Mouse (Mus musculus) intestine, embryonic 15.5 days (tissue): Measurements from ENCODE around the gene Pde4d. TPM values are rescaled to one million over a fixed set of nuclear protein-coding genes. Genes with fewer than 3 reads are reported as not detected.

ENCODE experiments used
- ATAC-seq: fragments of 200-750 bp; cut with Nextera tagmentation; 2 replicates; pipeline ENCODE4 v1.8.0; 2017; ENCODE audit warnings: moderate TSS enrichment, moderate library complexity
- H3K27ac ChIP-seq: fragments of 300-500 bp; sonication (generic); 2 replicates; pipeline ENCODE4 v1.5.1; 2015; ENCODE audit warnings: mild to moderate bottlenecking, inconsistent platforms
- H3K27me3 ChIP-seq: fragments of 300-500 bp; sonication (generic); replicated peaks from 2 replicates; pipeline ENCODE4 v1.6.1; 2015; ENCODE audit warnings: inconsistent platforms
- H3K36me3 ChIP-seq: fragments of 300-500 bp; sonication (generic); 2 replicates; pipeline ENCODE4 v1.6.1; 2015; ENCODE audit warnings: inconsistent platforms
- H3K4me1 ChIP-seq: fragments of 300-500 bp; sonication (generic); replicated peaks from 2 replicates; pipeline ENCODE4 v1.6.1; 2015; ENCODE audit warnings: inconsistent platforms
- H3K4me2 ChIP-seq: fragments of 300-500 bp; sonication (generic); replicated peaks from 2 replicates; pipeline ENCODE4 v1.6.1; 2015; ENCODE audit warnings: mild to moderate bottlenecking, inconsistent platforms
- H3K4me3 ChIP-seq: fragments of 300-500 bp; sonication (generic); replicated peaks from 2 replicates; pipeline ENCODE4 v1.5.1; 2015; ENCODE audit warnings: inconsistent platforms
- H3K9ac ChIP-seq: fragments of 300-500 bp; sonication (generic); 2 replicates; pipeline ENCODE4 v1.6.1; 2015; ENCODE audit warnings: inconsistent platforms
- H3K9me3 ChIP-seq: fragments of 300-500 bp; sonication (generic); 2 replicates; pipeline ENCODE4 v1.6.1; 2016; ENCODE audit warnings: inconsistent platforms
- WGBS: fragments of 180-500 bp; shearing (Covaris S2); methylation state at CpG from one replicate; pipeline ENCODE4 v1.1.7; 2015; 5-methylcytosine and 5-hydroxymethylcytosine counted together
- polyA plus RNA-seq: library from polyadenylated mRNA; unstranded; fragments of >200 nt; fragmentation: Nextera tagmentation; extraction: Ambion mirVana; gene quantifications from 2 replicates; pipeline ENCODE4 v1.2.1, GENCODE M21; 2015

The Pde4d gene
- polyA plus RNA-seq, 1 experiment from 2014 or later: 18.5 TPM

DNA sequence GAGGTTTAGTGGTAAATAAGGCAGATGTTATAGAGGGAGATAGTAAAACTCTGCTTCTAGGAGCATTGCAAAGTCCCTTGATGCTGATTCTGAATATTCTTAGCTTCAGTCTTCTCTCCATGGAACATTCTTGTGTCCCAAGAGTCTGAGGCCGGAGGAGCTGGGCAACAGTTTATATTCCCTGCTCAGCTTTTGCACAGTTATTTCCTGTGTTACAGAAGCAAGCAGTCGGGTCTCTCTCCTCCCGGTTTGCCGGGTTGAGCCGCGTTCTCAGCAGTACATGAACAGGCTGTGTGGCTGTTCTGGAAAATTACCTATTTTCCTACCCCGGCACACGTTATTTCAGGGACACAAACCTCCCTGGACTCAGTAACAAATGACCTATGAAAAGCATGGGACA lies 48.0 kb downstream of the Pde4d start:
- ATAC-seq: no peak
- Histone ChIP-seq H3K36me3 (no peaks in the 10 kb centered on the region), H3K27ac (peak overlapping the region; percentile 90), H3K4me2 (peak overlapping the region; percentile 52), H3K9ac (no peak overlapping the region), H3K27me3 (no peaks in the 10 kb centered on the region), H3K4me3 (peak overlapping the region; percentile 26), H3K4me1 (no peaks in the 10 kb centered on the region; the same call in 1 of the 2 replicates), H3K9me3 (no peaks in the 10 kb centered on the region)
- 28% methylated on average over 8 of the region's 8 CpGs for WGBS

DNA sequence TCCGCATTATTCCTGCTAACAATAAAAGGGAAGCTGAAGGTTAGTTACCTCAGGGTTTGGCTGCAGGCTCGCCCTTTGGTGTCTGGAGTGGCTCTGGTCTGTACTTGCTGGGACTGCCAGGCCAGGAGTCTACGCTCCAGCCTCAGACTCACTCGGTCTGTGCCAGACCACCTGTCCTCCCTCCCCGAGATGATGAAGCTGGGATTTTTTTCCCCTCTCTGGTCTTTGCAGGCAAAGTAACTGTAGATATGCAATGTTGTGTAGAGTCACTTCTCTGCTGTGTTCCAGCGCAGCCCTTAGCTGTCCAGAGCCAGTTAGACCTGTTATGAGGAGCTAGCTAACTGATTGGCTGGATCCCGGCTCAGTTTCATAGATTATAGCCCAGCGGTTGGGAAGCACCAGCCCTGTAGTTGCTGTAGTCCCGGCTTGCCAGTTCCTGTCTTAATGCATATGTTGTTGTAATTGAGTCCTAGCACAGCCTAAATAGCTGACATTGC lies 48.5 kb downstream of the Pde4d start:
- Histone ChIP-seq H3K4me1 (no peaks in the 10 kb centered on the region; the same call in 1 of the 2 replicates), H3K36me3 (no peaks in the 10 kb centered on the region), H3K27me3 (no peaks in the 10 kb centered on the region), H3K4me3 (peak overlapping the region; percentile 26; the same call in 1 of the 2 replicates), H3K9me3 (no peaks in the 10 kb centered on the region), H3K9ac (peak overlapping the region; percentile 41; the same call in 1 of the 2 replicates), H3K27ac (peak overlapping the region; percentile 90), H3K4me2 (peak overlapping the region; percentile 52)
- ATAC-seq: peak; percentile 93
- 32% methylated on average over 9 of the region's 9 CpGs for WGBS

DNA sequence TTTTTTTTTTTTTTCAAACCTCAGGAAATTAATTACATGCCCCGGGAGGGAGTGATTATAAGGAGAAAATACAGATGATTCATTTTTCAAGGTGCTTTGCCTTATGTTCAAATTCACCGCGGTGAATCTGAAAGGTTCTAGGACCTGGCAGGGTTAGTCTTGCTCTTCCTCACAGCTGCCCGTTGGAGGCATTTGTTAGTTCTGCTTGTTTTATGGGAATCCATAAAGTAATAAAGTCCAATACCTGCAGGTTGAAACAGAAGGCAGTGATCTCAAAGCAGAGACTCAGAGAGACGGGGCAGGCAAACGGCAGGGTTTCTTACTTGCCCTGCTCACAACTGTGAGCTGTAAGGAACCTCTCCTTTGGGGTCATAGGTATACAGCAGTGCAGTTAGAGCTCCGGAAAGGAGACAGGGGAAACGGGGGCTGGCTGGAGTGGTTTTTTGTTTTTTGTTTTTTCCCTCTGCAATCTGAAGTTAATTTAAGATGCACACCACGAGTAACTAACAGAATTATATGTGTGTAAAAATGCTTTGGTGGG lies 49.1 kb downstream of the Pde4d start:
- no peaks in the 10 kb centered on the region; the same call in 1 of the 2 replicates for H3K4me1 ChIP-seq
- H3K4me2 ChIP-seq: peak overlapping the region; percentile 52
- WGBS: 30% methylated on average over 9 of the region's 9 CpGs
- ATAC-seq: peak; percentile 81
- H3K9me3 ChIP-seq: no peaks in the 10 kb centered on the region
- H3K27ac ChIP-seq: peak overlapping the region; percentile 90
- H3K27me3 ChIP-seq: no peaks in the 10 kb centered on the region
- no peaks in the 10 kb centered on the region for H3K36me3 ChIP-seq
- H3K4me3 ChIP-seq: peak overlapping the region; percentile 26
- H3K9ac ChIP-seq: peak overlapping the region; percentile 18; the same call in 1 of the 2 replicates

DNA sequence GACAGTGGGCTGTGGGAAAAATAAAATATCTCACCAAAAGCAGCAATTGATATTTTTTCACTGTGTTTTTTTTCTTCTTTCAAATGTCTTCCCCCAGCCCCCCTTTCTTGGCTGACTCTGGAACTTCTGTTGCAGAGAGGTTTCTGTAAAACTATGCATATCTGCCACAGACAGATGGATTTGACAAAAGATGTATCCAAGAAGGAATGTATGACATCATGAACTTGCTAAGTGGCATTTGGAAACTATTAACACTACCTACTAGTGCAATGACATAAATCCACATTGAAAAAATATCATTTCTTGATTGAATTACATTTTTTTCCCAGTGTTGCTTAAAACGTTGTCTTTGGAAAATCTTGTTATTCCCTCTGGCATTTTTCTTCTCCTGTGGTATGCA lies 51.6 kb downstream of the Pde4d start:
- Histone ChIP-seq H3K36me3 (no peaks in the 10 kb centered on the region), H3K9me3 (no peaks in the 10 kb centered on the region), H3K4me1 (no peaks in the 10 kb centered on the region; the same call in 1 of the 2 replicates), H3K27me3 (no peaks in the 10 kb centered on the region), H3K4me3 (no peak overlapping the region), H3K4me2 (no peak overlapping the region), H3K9ac (no peak overlapping the region), H3K27ac (no peak overlapping the region)
- ATAC-seq: no peak
- 33% methylated on average over 1 of the region's 1 CpGs for WGBS

DNA sequence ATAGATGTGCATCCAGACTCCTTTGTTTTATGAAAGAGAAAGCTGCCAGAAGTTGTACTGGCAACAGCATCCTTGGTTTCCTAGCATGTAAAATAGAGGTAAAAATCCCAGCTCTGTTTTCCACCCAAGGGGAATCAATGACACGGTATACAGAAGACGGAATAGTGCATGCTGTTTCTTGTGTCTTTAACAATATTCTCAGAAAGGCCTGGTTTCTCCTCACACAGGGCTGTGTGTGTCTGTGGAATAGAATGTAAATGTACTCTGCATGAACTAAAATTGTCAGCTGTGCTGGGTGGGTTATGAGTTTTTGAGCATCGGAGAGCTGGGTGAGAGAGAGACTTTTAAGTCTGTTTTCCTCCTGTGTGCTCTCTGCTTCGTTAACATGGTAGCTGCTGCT lies 74.8 kb downstream of the Pde4d start:
- no peaks in the 10 kb centered on the region for H3K36me3 ChIP-seq
- no peaks in the 10 kb centered on the region for H3K27me3 ChIP-seq
- H3K4me3 ChIP-seq: no peak overlapping the region
- no peak for ATAC-seq
- H3K9me3 ChIP-seq: no peaks in the 10 kb centered on the region
- 79% methylated on average over 4 of the region's 4 CpGs for WGBS
- no peak overlapping the region for H3K27ac ChIP-seq
- H3K9ac ChIP-seq: no peak overlapping the region
- no peaks in the 10 kb centered on the region for H3K4me1 ChIP-seq
- H3K4me2 ChIP-seq: no peak overlapping the region

DNA sequence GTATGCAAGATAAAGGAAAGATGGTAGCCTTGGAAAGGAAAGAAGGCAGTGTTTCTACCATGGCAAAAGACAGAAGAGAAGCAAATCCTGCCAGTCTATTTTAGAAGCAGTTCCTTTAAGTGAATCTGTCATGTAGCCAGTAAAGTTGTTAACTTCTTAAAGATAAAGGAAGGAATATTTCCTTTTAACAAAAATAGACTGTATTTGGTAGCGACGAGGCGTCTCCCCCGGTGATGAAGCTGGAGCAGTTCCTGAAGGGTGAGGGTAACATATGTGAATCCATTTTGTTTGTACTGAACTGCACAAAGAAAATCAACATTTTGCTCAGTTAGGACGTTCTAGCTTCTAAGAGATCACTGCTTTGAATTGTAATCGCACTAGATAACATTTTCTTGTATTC lies 75.2 kb downstream of the Pde4d start:
- H3K27ac ChIP-seq: no peak overlapping the region
- no peaks in the 10 kb centered on the region for H3K36me3 ChIP-seq
- no peak overlapping the region for H3K4me2 ChIP-seq
- H3K27me3 ChIP-seq: no peaks in the 10 kb centered on the region
- no peak overlapping the region for H3K4me3 ChIP-seq
- 74% methylated on average over 6 of the region's 6 CpGs for WGBS
- H3K9me3 ChIP-seq: no peaks in the 10 kb centered on the region
- H3K9ac ChIP-seq: no peak overlapping the region
- no peak for ATAC-seq
- H3K4me1 ChIP-seq: no peaks in the 10 kb centered on the region

DNA sequence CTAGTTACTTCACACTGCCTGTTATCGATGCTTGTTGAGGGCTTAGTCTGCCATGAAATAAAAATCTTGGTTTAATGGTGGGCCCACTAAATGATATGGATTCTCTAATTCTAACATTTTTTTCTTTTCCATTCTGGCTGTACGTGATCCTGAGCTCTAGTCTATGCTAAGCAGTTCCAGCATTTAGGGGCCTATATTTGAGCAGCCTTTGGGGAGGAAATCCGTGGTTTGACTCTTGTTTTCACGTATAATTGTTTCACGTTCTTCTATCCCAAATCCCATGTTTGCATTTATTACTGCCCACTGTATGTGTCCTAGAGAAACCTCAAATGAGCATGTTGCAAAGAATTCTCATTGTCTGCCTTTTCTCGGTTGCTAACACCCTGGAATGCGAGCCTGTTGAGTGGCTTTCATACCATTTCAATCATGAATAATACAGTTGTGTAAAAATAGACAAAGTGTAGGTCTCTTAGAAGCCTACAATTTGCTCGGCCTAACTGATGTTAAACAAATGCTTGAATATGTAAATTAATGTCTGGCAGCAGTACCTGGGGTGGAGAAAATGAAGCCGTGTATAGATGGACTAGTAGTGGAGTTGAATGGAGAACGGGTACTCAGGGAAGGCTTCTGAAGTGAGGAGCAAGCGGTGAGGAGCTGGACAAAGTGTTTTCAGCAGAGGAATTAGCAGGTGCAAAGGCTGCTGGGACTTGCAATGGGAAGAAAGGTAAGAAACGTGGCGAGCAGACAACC lies 76.7 kb downstream of the Pde4d start:
- ATAC-seq: no peak
- no peak overlapping the region for H3K4me3 ChIP-seq
- H3K27me3 ChIP-seq: no peaks in the 10 kb centered on the region
- 88% methylated on average over 13 of the region's 13 CpGs for WGBS
- H3K4me1 ChIP-seq: no peaks in the 10 kb centered on the region
- no peak overlapping the region for H3K9ac ChIP-seq
- no peak overlapping the region for H3K4me2 ChIP-seq
- no peak overlapping the region for H3K27ac ChIP-seq
- no peaks in the 10 kb centered on the region for H3K36me3 ChIP-seq
- no peaks in the 10 kb centered on the region for H3K9me3 ChIP-seq

DNA sequence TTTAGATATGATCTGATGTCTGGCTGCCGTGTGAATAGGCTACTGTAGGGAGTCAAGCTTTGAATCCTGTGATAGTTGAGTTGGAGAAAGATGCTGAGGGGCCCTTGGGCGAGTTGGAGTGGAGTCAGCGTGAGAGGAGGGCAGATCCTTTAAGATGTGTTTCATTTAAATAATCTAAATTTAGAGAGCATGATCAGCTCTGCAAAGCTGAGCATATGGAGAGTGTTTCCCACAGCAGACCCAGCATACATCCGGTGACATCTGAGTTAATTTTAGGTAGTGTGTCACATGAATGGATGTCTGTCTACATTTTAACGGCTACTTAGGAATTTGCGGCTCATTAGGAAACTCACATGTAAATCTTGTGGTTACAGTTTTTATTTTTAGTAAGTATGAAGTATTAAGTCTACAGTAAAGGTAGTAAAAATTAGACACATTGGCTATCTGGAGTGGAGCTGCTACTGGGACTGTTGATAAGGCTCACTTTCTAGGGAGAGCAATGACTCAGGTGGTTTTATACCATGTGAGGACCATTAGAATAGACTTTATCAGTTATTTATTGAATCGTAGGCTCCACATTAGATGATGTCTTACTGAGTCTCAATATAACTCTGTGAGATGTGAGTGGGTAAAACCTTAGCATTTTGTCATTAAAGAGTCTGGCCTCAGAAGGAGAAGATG lies 77.5 kb downstream of the Pde4d start:
- H3K4me2 ChIP-seq: no peak overlapping the region
- 81% methylated on average over 7 of the region's 7 CpGs for WGBS
- H3K9ac ChIP-seq: no peak overlapping the region
- no peaks in the 10 kb centered on the region for H3K36me3 ChIP-seq
- no peaks in the 10 kb centered on the region for H3K27me3 ChIP-seq
- no peak overlapping the region for H3K4me3 ChIP-seq
- no peak for ATAC-seq
- no peaks in the 10 kb centered on the region for H3K9me3 ChIP-seq
- no peaks in the 10 kb centered on the region for H3K4me1 ChIP-seq
- no peak overlapping the region for H3K27ac ChIP-seq

DNA sequence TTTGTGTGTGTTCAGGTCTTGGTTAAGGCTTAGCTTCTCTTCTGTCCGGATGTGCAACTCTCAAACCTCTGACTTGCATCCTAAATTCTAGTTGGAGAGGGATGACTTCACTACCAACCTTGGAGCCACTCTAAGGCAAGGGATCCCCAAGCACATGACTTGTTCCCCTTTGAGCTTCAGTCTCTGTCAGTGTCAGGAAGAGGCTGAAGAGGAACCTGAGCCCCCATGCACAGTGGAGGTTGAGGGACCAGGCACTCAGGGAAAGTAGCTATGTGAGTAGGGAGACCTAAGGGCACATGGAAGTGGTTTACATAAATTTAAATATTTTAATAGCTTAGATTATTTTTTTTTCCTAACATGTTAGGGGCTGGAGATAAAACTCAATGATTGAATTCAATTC lies 78.6 kb downstream of the Pde4d start:
- Histone ChIP-seq H3K4me2 (no peak overlapping the region), H3K9me3 (no peaks in the 10 kb centered on the region), H3K4me1 (no peaks in the 10 kb centered on the region), H3K4me3 (no peak overlapping the region), H3K27me3 (no peaks in the 10 kb centered on the region), H3K27ac (no peak overlapping the region), H3K9ac (no peak overlapping the region), H3K36me3 (no peaks in the 10 kb centered on the region)
- WGBS: 89% methylated on average over 1 of the region's 1 CpGs
- ATAC-seq: no peak

DNA sequence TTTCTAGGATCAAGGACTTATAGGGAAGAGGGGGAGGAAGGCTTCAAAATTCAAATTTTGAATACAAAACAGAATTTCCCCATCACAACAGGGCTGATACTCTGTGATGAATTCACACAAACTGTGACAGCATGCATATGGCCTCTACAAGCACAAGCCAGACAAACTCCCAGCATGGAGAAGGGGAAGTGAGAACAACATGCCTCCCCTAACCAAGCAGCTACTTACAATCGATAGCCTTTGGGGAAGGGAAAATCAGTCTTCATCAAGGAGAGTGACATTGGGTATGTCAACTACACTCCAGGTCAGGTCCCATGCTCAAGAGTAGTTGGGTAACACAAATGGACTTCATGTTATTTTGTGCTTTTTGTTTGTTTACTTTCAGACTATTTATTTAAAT lies 83.1 kb downstream of the Pde4d start:
- no peak for ATAC-seq
- H3K36me3 ChIP-seq: no peaks in the 10 kb centered on the region
- no peak overlapping the region for H3K9ac ChIP-seq
- peaks cover 3% of the 10 kb centered on the region; the same call in 1 of the 2 replicates for H3K4me1 ChIP-seq
- H3K4me3 ChIP-seq: no peak overlapping the region
- no peak overlapping the region for H3K4me2 ChIP-seq
- WGBS: 91% methylated on average over 1 of the region's 1 CpGs
- no peaks in the 10 kb centered on the region for H3K27me3 ChIP-seq
- no peaks in the 10 kb centered on the region for H3K9me3 ChIP-seq
- no peak overlapping the region for H3K27ac ChIP-seq

DNA sequence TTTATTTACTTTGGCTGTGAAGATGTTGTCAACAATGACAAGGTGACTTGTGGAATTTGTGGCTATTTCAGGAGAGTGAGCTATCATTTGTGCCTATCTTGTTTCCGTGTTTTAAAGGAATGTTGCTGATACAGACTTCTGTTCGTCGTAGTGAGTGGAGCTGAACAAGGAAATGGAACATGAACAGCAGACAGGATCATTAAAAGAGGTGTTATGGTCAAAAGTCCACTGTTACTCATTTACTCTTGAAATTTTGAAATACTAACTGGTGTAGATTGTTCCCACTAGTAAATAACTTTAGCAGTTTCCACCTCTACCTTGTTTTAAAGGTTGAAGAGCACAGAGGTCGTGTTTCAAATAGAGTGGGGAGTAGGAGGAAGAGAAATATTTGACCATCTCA lies 86.7 kb downstream of the Pde4d start:
- Histone ChIP-seq H3K4me3 (no peak overlapping the region), H3K36me3 (no peaks in the 10 kb centered on the region), H3K4me2 (no peak overlapping the region), H3K4me1 (peaks cover 3% of the 10 kb centered on the region; the same call in 1 of the 2 replicates), H3K27ac (peak overlapping the region; percentile 60; the same call in 1 of the 2 replicates), H3K9ac (no peak overlapping the region), H3K9me3 (no peaks in the 10 kb centered on the region), H3K27me3 (no peaks in the 10 kb centered on the region)
- peak; percentile 89 for ATAC-seq
- 46% methylated on average over 4 of the region's 4 CpGs for WGBS

DNA sequence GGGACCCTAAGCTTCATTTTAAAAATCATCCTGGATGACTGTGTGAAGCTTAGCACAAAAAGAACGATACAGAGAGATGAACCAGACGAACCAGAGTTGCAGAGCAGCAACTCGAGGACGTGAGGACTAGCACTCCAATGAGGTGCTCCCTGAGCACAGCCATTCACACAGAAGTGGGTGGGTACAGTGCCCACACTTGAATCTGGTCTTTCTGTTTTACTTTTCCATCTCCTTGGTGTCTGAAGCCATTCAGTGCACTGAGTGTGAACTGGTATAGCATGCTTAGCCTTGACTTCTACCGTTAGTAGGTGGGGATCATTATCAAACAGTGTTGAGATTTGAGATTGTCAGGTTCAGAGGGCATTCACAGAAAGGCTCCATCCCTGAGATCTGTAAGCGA lies 87.2 kb downstream of the Pde4d start:
- H3K4me2 ChIP-seq: no peak overlapping the region
- no peaks in the 10 kb centered on the region for H3K36me3 ChIP-seq
- no peak overlapping the region for H3K4me3 ChIP-seq
- ATAC-seq: peak; percentile 58
- H3K27me3 ChIP-seq: no peaks in the 10 kb centered on the region
- WGBS: 71% methylated on average over 6 of the region's 6 CpGs
- H3K27ac ChIP-seq: peak overlapping the region; percentile 60; the same call in 1 of the 2 replicates
- no peaks in the 10 kb centered on the region for H3K9me3 ChIP-seq
- no peak overlapping the region for H3K9ac ChIP-seq
- peaks cover 3% of the 10 kb centered on the region; the same call in 1 of the 2 replicates for H3K4me1 ChIP-seq
